Mouse (Mus musculus): ENCODE measurements at regions not wholly inside any gene's neighbourhood (a gene's known extent, or its start where the extent isn't known, plus 50 kb on each side); places are given as distances from the start of the nearest gene placed in this dataset.
A peak's percentile ranks its signal among the peaks of the same experiment; 100 is the strongest.

- no peak for ATAC-seq (replicated peaks; ENCODE audit: low FRiP score, low TSS enrichment, poor library complexity, severe bottlenecking)
These were observed 54.2 kb upstream of the Chd2 start for GRCm38 (mm10) chr7:73595860-73596259.

GRCm38 (mm10) chr7:73595140-73595825, 53.7 kb upstream of the Chd2 start:
- peak; percentile 97 for ATAC-seq (replicated peaks; ENCODE audit: low FRiP score, low TSS enrichment, poor library complexity, severe bottlenecking)

GRCm38 (mm10) chr7:73594492-73595139, 53.0 kb upstream of the Chd2 start:
- 0 out of 2 replicates have a peak, but pooled peaks have one; percentile 24 for ATAC-seq (replicated peaks; ENCODE audit: low FRiP score, low TSS enrichment, poor library complexity, severe bottlenecking)

GRCm38 (mm10) chr7:73593645-73594385, 52.2 kb upstream of the Chd2 start:
- no peak for ATAC-seq (replicated peaks; ENCODE audit: low FRiP score, low TSS enrichment, poor library complexity, severe bottlenecking)

- ATAC-seq (replicated peaks; ENCODE audit: low FRiP score, low TSS enrichment, poor library complexity, severe bottlenecking): no peak
These were observed 51.2 kb upstream of the Chd2 start for GRCm38 (mm10) chr7:73592857-73593256.
